Mouse (Mus musculus): ENCODE measurements around the gene Gjb5.

Gjb5 gene

GRCm38 (mm10) chr4:127358018-127358417 lies at the start of gene Gjb5:
TSS of gene Gjb5 (minus strand) at chr4:127358181.
- no peak for DNase-seq (ENCODE audit: low spot score in 2 of 2)

- no peak for DNase-seq (ENCODE audit: low spot score in 2 of 2)
Measured at GRCm38 (mm10) chr4:127402614-127403013, 44.6 kb upstream of the Gjb5 start.

- DNase-seq (ENCODE audit: low spot score in 2 of 2): no peak
Measured at GRCm38 (mm10) chr4:127402166-127402565, 44.2 kb upstream of the Gjb5 start.

GRCm38 (mm10) chr4:127400165-127401145 lies 42.5 kb upstream of the Gjb5 start:
- DNase-seq (ENCODE audit: low spot score in 2 of 2): no peak

GRCm38 (mm10) chr4:127395591-127395990 lies 37.6 kb upstream of the Gjb5 start:
- no peak for DNase-seq (ENCODE audit: low spot score in 2 of 2)

- DNase-seq (ENCODE audit: low spot score in 2 of 2): no peak
Measured at GRCm38 (mm10) chr4:127389645-127390044, 31.7 kb upstream of the Gjb5 start.

- DNase-seq (ENCODE audit: low spot score in 2 of 2): peak in 1 of 2 experiments; percentile 13
Measured at GRCm38 (mm10) chr4:127377344-127377743, 19.4 kb upstream of the Gjb5 start.

GRCm38 (mm10) chr4:127375541-127376177 lies 17.7 kb upstream of the Gjb5 start:
- no peak for DNase-seq (ENCODE audit: low spot score in 2 of 2)

- no peak for DNase-seq (ENCODE audit: low spot score in 2 of 2)
Measured at GRCm38 (mm10) chr4:127374645-127375044, 16.7 kb upstream of the Gjb5 start.

- no peak for DNase-seq (ENCODE audit: low spot score in 2 of 2)
Measured at GRCm38 (mm10) chr4:127373491-127373890, 15.5 kb upstream of the Gjb5 start.

GRCm38 (mm10) chr4:127371546-127371945 lies 13.6 kb upstream of the Gjb5 start:
- no peak for DNase-seq (ENCODE audit: low spot score in 2 of 2)

- DNase-seq (ENCODE audit: low spot score in 2 of 2): no peak
Measured at GRCm38 (mm10) chr4:127370447-127370846, 12.5 kb upstream of the Gjb5 start.

- no peak for DNase-seq (ENCODE audit: low spot score in 2 of 2)
Measured at GRCm38 (mm10) chr4:127368379-127368973, 10.5 kb upstream of the Gjb5 start.

GRCm38 (mm10) chr4:127365834-127366233 lies 7.9 kb upstream of the Gjb5 start:
- DNase-seq (ENCODE audit: low spot score in 2 of 2): no peak

- DNase-seq (ENCODE audit: low spot score in 2 of 2): no peak
Measured at GRCm38 (mm10) chr4:127365433-127365832, 7.5 kb upstream of the Gjb5 start.

- DNase-seq (ENCODE audit: low spot score in 2 of 2): no peak
Measured at GRCm38 (mm10) chr4:127364431-127364830, 6.5 kb upstream of the Gjb5 start.

GRCm38 (mm10) chr4:127363331-127363730 lies 5.3 kb upstream of the Gjb5 start:
- no peak for DNase-seq (ENCODE audit: low spot score in 2 of 2)

- DNase-seq (ENCODE audit: low spot score in 2 of 2): no peak
Measured at GRCm38 (mm10) chr4:127362520-127362919, 4.5 kb upstream of the Gjb5 start.

GRCm38 (mm10) chr4:127354506-127355485 lies 3.2 kb downstream of the Gjb5 start:
- no peak for DNase-seq (ENCODE audit: low spot score in 2 of 2)

- no peak for DNase-seq (ENCODE audit: low spot score in 2 of 2)
Measured at GRCm38 (mm10) chr4:127353951-127354438, 4.0 kb downstream of the Gjb5 start, which contains the start of gene Gjb4. TSS of gene Gjb4 (minus strand) at chr4:127354081.

- DNase-seq (ENCODE audit: low spot score in 2 of 2): no peak
Measured at GRCm38 (mm10) chr4:127352594-127352993, 5.4 kb downstream of the Gjb5 start.

Measured in natural killer cell, adult 2 months (primary cell).